Mouse (Mus musculus) limb, embryonic 13.5 days (tissue): ENCODE data around the gene Gm42906. TPM values are rescaled to one million over a fixed set of nuclear protein-coding genes. Genes with fewer than 3 reads are reported as not detected.

ENCODE experiments used
- ATAC-seq: fragments of 200-750 bp; cut with Nextera tagmentation; 2 replicates; pipeline ENCODE4 v1.8.0; 2017; ENCODE audit warnings: low read depth, moderate number of reproducible peaks, moderate TSS enrichment; ENCODE audit not compliant: low FRiP score
- H3K27ac ChIP-seq: fragments of 300-500 bp; sonication (generic); 2 replicates; pipeline ENCODE4 v1.5.1; 2015; ENCODE audit warnings: inconsistent platforms, mild to moderate bottlenecking, moderate library complexity
- H3K27me3 ChIP-seq: fragments of 300-500 bp; sonication (generic); 2 replicates; pipeline ENCODE4 v1.6.1; 2015; ENCODE audit warnings: mild to moderate bottlenecking, inconsistent platforms
- H3K36me3 ChIP-seq: fragments of 300-500 bp; sonication (generic); 2 replicates; pipeline ENCODE4 v1.6.1; 2015; ENCODE audit warnings: inconsistent platforms, mild to moderate bottlenecking, moderate library complexity
- H3K4me1 ChIP-seq: fragments of 300-500 bp; sonication (generic); 2 replicates; pipeline ENCODE4 v1.6.1; 2015; ENCODE audit warnings: inconsistent platforms
- H3K4me2 ChIP-seq: fragments of 300-500 bp; sonication (generic); replicated peaks from 2 replicates; pipeline ENCODE4 v1.6.1; 2015; ENCODE audit warnings: inconsistent platforms, mild to moderate bottlenecking, moderate library complexity
- H3K4me3 ChIP-seq: fragments of 300-500 bp; sonication (generic); 2 replicates; pipeline ENCODE4 v1.5.1; 2015; ENCODE audit warnings: moderate library complexity, mild to moderate bottlenecking, inconsistent platforms
- H3K9ac ChIP-seq: fragments of 300-500 bp; sonication (generic); 2 replicates; pipeline ENCODE4 v1.6.1; 2015; ENCODE audit warnings: mild to moderate bottlenecking, inconsistent platforms
- H3K9me3 ChIP-seq: fragments of 300-500 bp; sonication (generic); 2 replicates; pipeline ENCODE4 v1.6.1; 2016; ENCODE audit warnings: inconsistent platforms
- whole genome bisulfite sequencing: fragments of 180-500 bp; shearing (Covaris S2); methylation state at CpG from one replicate; pipeline ENCODE4 v1.1.7; 2015; 5-methylcytosine and 5-hydroxymethylcytosine counted together
- polyA plus RNA-seq: library from polyadenylated mRNA; unstranded; fragments of >200 nt; fragmentation: Nextera tagmentation; extraction: Ambion mirVana; gene quantifications from 2 replicates; pipeline ENCODE4 v1.2.1, GENCODE M21; 2015

Gm42906 gene
- polyA plus RNA-seq, 1 experiment from 2014 or later, result not detected

DNA sequence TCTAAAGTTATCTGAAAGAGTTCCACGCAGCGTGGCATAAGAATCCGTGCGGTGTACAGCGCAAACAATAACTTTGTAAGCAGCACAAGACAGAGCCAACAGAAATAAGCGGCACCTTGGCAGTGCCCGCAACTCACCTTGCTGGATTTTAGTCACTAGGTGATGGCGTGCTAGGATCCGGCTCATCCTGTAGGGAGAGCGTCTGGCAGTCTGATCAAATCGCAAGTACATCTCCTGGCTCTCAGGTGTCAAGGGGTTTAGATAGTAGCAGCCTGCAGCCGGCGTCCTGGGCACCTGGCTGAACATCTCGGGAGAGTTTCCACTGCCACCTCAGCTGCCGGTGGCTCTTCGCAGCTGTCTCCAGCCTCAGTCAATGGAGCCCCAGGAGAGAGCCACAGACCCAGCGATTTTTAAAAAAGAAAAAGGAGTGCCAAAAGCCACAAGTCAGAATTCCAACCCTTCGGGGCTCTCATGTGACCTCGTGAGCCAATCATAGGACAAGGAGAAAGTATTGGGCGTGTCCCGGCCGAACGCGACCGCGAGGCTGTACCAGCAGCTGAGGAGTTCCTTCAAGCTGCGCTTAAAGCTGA lies 238.1 kb downstream of the Gm42906 start:
- H3K4me2 ChIP-seq, result peak overlapping the region; percentile 91
- peak; percentile 95 for ATAC-seq
- peak overlapping the region; percentile 76 for H3K9ac ChIP-seq
- 3% methylated on average over 27 of the region's 27 CpGs for WGBS
- H3K9me3 ChIP-seq, result no peaks in the 10 kb centered on the region
- peak overlapping the region; percentile 67 for H3K27ac ChIP-seq
- H3K4me3 ChIP-seq, result peak overlapping the region; percentile 68
- no peaks in the 10 kb centered on the region for H3K27me3 ChIP-seq
- H3K36me3 ChIP-seq, result no peaks in the 10 kb centered on the region
- peaks cover 12% of the 10 kb centered on the region for H3K4me1 ChIP-seq

DNA sequence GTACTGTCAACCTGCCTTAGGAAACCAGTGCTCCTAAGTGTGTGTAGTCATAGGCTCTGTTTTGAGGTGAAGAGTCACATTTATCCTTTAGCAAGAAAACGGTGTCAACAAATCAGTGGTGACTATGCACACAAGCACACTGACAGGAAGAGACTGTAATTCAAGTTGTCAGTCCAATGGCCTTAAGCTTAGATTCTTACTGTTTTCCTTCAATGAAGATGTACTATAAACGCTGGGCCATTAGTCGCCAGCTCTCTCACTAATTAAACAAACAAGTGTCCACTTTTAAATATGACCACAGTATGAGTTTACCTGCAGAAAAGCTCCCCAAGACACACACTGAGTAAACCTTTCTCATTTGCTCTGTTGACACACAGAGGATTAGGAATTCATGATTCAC lies 238.6 kb downstream of the Gm42906 start:
- H3K4me3 ChIP-seq, result peak overlapping the region; percentile 68
- 24% methylated on average over 3 of the region's 3 CpGs for WGBS
- H3K4me1 ChIP-seq, result peaks cover 12% of the 10 kb centered on the region
- H3K4me2 ChIP-seq, result peak overlapping the region; percentile 91
- H3K27me3 ChIP-seq, result no peaks in the 10 kb centered on the region
- H3K9ac ChIP-seq, result peak overlapping the region; percentile 76
- H3K27ac ChIP-seq, result no peak overlapping the region
- H3K9me3 ChIP-seq, result no peaks in the 10 kb centered on the region
- H3K36me3 ChIP-seq, result no peaks in the 10 kb centered on the region
- ATAC-seq, result no peak

DNA sequence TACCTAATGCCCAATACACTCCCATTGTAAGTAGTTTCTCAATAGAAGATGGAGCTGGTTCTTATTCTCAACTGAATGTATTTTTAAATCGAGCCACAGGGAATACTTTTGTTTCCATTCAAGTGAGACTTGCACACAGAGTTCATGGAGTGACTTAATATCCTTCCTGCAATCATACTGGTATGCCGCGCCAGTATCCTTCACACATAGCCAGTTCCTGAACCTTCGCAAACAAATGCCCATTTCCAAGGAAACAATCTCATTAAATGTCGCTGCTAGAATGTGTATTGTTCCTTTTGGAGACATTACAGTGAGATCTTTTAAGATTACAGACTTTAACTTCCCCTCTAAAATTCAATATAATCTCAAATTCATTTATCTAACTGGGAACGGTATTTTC lies 239.3 kb downstream of the Gm42906 start:
- ATAC-seq, result no peak
- Histone ChIP-seq H3K4me3 (peak overlapping the region; percentile 68; the same call in 1 of the 2 replicates), H3K27ac (no peak overlapping the region)

DNA sequence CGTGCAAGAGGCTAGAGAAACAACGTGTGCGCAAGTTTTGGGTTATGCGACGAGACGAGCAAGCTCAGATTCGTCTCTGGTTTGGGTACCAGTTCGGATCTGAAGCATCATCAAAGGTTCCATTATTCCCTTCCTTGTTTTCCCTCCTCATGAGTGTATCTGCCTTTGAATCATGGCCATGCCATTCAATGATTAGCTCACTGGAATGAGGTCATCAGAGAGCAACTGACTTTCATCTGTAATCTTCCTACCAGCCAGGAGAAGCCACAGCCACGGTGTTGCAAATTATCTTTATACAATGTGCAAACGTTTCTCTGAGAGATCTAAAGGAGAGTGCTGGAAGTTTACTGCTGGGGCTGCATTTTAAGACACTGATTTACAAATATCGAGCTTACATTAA lies 240.6 kb downstream of the Gm42906 start:
- no peak overlapping the region for H3K4me3 ChIP-seq
- H3K27ac ChIP-seq, result no peak overlapping the region
- no peak overlapping the region for H3K4me2 ChIP-seq
- H3K36me3 ChIP-seq, result no peaks in the 10 kb centered on the region
- ATAC-seq, result no peak
- H3K4me1 ChIP-seq, result peaks cover 17% of the 10 kb centered on the region
- WGBS, result 77% methylated on average over 11 of the region's 11 CpGs
- H3K9me3 ChIP-seq, result no peaks in the 10 kb centered on the region
- H3K9ac ChIP-seq, result no peak overlapping the region
- H3K27me3 ChIP-seq, result no peaks in the 10 kb centered on the region

More for the DNA sequence above, 239.3 kb downstream of the Gm42906 start:
- Histone ChIP-seq H3K9me3 (no peaks in the 10 kb centered on the region), H3K36me3 (no peaks in the 10 kb centered on the region), H3K4me2 (peak overlapping the region; percentile 91), H3K9ac (no peak overlapping the region), H3K4me1 (peaks cover 16% of the 10 kb centered on the region), H3K27me3 (no peaks in the 10 kb centered on the region)
- 87% methylated on average over 6 of the region's 6 CpGs for WGBS

DNA sequence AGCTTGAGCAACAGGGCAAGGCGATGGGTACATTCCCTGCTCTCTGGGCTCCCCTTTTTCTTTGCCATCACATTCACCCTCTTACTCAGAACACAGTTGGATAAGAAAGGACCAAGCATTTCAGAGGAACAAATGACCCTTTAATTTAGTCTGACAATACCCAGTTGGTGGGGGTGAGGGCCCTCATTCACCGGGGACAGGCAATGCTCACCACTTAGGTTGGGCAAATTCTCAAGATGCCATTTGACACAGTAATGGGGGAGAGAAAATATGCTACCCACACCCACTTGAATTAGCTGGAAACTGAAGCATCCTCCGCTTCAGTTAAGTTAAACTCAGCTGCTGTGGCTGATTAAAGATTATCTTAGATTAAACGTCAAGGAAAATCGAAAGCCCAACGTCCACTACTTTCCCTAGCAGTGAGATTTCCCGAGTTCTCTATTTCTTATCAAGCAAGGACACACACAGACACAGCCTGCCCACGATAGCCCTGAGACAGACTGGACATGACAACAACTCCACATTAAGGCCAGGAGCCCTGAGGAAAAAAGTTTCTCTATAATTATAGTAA lies 242.6 kb downstream of the Gm42906 start:
- H3K9me3 ChIP-seq, result no peaks in the 10 kb centered on the region
- no peaks in the 10 kb centered on the region for H3K27me3 ChIP-seq
- no peak overlapping the region for H3K4me2 ChIP-seq
- no peak for ATAC-seq
- H3K27ac ChIP-seq, result no peak overlapping the region
- 84% methylated on average over 8 of the region's 8 CpGs for WGBS
- H3K36me3 ChIP-seq, result no peaks in the 10 kb centered on the region
- H3K4me3 ChIP-seq, result no peak overlapping the region
- H3K9ac ChIP-seq, result no peak overlapping the region
- peaks cover 5% of the 10 kb centered on the region; the same call in 1 of the 2 replicates for H3K4me1 ChIP-seq

DNA sequence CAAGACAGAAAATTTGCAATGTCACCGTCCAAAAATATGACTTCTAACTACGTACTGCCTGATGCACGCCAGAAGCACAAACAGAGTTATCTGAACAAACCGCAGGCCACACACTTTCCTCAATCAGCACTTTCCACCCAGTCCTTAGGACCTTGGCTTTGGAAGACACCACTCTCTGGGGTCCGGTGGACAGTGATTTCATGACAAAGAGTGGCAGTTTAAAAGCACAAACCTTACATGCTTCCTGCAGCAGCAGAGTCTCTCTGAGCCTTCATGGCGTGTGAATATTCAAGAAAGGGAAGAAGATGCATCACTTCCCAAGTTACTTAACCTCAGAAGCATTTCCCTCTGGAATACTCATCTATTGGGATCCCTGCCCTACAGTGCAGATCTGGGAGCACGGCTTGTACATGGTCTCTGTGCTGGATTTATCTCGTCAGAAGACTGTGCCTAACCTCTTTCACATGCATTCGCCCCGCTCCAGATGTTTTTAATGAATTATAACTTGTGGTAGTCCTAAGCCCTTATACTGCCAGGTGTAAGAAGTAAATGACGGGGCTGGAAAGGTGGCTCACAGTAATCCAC lies 244.2 kb downstream of the Gm42906 start:
- peaks cover 5% of the 10 kb centered on the region; the same call in 1 of the 2 replicates for H3K4me1 ChIP-seq
- no peak overlapping the region for H3K4me3 ChIP-seq
- no peak overlapping the region for H3K9ac ChIP-seq
- 65% methylated on average over 11 of the region's 11 CpGs for WGBS
- no peaks in the 10 kb centered on the region for H3K9me3 ChIP-seq
- no peak overlapping the region for H3K4me2 ChIP-seq
- no peak for ATAC-seq
- no peaks in the 10 kb centered on the region for H3K27me3 ChIP-seq
- no peaks in the 10 kb centered on the region for H3K36me3 ChIP-seq
- no peak overlapping the region for H3K27ac ChIP-seq

DNA sequence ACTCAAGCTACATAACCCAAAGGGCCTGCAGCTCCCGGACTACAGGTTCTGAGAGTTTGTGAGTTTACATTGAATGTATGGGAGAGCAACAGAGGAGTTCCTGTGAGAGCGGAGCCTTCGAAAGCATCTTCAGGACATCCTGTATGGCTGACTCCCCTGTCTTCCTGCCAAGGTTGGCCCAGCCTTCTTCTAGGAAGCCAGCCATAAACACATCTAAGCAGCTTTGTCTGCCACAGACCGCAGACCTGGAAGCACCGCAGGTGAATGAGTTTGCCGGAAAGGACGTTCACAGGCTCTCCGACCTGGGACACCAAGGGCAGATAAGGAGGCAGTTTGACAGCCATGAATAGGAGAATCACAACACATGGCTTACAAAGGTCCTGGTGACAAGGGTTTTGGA lies 246.7 kb downstream of the Gm42906 start:
- H3K27me3 ChIP-seq, result no peaks in the 10 kb centered on the region
- H3K4me3 ChIP-seq, result no peak overlapping the region
- no peak overlapping the region for H3K27ac ChIP-seq
- no peak overlapping the region for H3K4me2 ChIP-seq
- 92% methylated on average over 8 of the region's 8 CpGs for WGBS
- H3K4me1 ChIP-seq, result peaks cover 5% of the 10 kb centered on the region; the same call in 1 of the 2 replicates
- H3K36me3 ChIP-seq, result no peaks in the 10 kb centered on the region
- no peak overlapping the region for H3K9ac ChIP-seq
- H3K9me3 ChIP-seq, result no peaks in the 10 kb centered on the region
- no peak for ATAC-seq

DNA sequence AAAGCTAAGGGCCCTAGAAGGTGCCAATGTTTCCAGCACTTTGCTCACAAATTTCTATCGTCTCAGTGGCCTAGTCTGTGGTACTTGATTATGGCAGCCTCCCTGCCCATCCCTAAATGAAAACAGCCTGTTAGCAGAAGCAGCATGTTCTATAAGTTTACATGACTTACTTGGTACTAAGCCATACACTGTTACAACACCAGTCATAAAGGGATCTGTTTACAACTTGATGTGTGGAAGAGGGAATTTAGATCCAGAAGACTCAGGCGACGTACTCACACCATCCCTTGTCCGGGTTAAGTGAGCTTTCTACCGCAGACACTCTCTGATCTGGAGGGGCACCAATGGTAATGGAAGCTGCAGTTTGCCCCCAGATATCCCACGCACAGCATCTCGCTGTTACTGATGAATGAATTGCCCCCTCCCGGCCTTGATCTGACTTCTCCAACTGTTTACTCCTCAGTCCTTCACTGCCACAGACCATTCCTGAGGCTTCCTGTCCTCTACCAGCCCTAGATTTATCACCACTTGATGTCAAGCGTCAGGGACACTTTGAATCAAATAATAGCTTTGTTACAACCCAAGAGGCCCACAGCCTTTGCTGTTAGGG lies 247.7 kb downstream of the Gm42906 start:
- no peak for ATAC-seq
- Histone ChIP-seq H3K4me3 (no peak overlapping the region), H3K9ac (no peak overlapping the region), H3K4me2 (no peak overlapping the region), H3K27ac (no peak overlapping the region), H3K27me3 (no peaks in the 10 kb centered on the region), H3K4me1 (peaks cover 8% of the 10 kb centered on the region; the same call in 1 of the 2 replicates), H3K9me3 (no peaks in the 10 kb centered on the region), H3K36me3 (no peaks in the 10 kb centered on the region)
- 51% methylated on average over 9 of the region's 9 CpGs for WGBS

DNA sequence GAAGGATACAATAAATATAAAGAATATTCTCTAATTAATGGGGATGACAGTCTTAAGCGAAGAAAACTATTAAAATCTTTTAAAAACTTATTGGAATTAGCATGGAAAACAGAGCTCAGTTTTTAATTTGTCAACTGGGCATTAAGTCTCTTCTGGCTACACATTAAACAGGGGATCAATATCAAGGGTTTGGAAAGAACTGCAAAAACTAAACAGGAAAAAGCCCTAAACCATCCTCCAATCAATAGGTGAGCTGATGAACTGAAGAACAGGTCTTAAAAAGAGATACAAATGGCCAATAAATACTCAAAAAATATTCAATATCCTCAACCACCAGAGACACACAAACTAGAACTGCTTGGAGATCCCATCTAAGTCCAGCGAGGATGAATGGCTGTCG lies 250.8 kb downstream of the Gm42906 start:
- H3K9me3 ChIP-seq, result no peaks in the 10 kb centered on the region
- no peaks in the 10 kb centered on the region for H3K36me3 ChIP-seq
- peaks cover 23% of the 10 kb centered on the region for H3K4me1 ChIP-seq
- H3K27ac ChIP-seq, result no peak overlapping the region
- no peak overlapping the region for H3K4me2 ChIP-seq
- H3K4me3 ChIP-seq, result no peak overlapping the region
- 85% methylated on average over 3 of the region's 3 CpGs for WGBS
- no peak overlapping the region for H3K9ac ChIP-seq
- no peaks in the 10 kb centered on the region for H3K27me3 ChIP-seq
- no peak for ATAC-seq

DNA sequence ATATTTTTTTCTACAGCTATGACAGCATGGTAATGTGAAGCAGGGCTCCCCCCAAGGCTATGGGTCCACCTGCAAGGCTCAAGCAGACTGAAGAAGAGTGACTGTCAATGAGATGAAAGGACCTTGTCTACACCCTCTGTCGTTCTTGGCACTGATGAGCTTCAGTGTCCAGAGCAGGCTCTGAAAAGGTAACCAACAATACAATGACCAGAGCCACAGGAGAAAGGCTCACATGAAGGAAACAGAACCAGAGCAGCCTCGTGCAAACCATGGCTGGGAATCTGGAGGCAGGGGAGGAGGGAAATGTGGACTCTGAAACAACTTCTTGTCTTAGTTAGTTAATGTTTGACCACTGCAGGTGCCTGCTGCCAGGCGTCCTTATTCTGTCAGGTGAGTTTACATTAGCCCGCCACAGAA lies 252.1 kb downstream of the Gm42906 start:
- no peak overlapping the region for H3K27ac ChIP-seq
- no peak for ATAC-seq
- H3K36me3 ChIP-seq, result no peaks in the 10 kb centered on the region
- no peaks in the 10 kb centered on the region for H3K27me3 ChIP-seq
- H3K4me2 ChIP-seq, result no peak overlapping the region
- WGBS, result 75% methylated on average over 4 of the region's 4 CpGs
- H3K9me3 ChIP-seq, result no peaks in the 10 kb centered on the region
- no peak overlapping the region for H3K4me3 ChIP-seq
- H3K4me1 ChIP-seq, result peaks cover 23% of the 10 kb centered on the region
- no peak overlapping the region for H3K9ac ChIP-seq

DNA sequence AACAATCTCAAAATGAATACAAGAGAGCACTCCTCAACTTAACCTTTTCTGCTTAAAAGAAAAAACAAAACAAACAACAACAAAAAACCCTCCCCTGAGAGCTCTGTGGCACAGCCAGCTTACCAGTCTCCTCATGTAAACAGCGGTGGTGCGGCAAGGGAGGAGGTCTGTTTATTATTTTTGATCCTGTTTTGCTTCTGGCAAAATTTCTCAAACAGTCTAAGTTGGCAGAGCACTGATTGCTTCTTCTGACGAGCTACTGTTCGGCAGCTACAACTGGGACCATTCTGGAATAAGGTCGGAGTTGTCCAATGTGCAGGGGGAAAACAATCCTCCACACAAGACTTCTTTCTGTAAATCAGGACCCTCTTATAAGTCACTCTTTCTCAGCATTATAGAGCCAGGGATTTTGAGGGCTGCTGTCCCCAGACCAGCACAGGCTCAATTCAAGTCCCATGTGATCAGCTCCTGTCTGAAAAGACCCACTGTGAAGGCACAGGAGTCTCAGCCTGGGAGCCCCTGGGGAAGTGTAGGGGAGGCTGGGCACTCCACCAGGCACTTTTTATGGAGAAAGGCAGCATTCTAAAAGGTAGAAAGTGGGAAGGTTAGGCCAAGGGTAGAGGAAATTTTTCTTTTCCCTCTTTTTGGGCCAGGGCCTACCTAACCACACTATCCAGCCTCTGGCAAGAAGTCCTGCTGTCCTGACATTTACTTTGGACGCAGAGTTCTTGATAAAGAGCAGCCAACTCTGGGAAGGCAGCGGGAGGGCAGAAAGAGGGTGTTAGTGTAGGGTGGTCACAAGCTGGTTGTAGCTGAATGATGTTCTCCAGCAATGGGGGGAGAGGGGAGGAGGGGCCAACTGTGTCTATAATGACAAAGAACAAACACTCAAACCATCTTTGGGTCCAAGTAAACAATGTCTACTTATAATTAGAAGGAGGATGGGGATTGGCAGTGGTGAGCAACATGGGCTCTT lies 253.2 kb downstream of the Gm42906 start:
- peaks cover 23% of the 10 kb centered on the region for H3K4me1 ChIP-seq
- no peaks in the 10 kb centered on the region for H3K27me3 ChIP-seq
- H3K4me3 ChIP-seq, result no peak overlapping the region
- H3K4me2 ChIP-seq, result peak overlapping the region; percentile 15; the same call in 1 of the 2 replicates
- H3K27ac ChIP-seq, result peak overlapping the region; percentile 23; the same call in 1 of the 2 replicates
- no peaks in the 10 kb centered on the region for H3K9me3 ChIP-seq
- no peaks in the 10 kb centered on the region for H3K36me3 ChIP-seq
- no peak overlapping the region for H3K9ac ChIP-seq
- peak; percentile 32; the same call in 1 of the 2 replicates for ATAC-seq
- 67% methylated on average over 7 of the region's 7 CpGs for WGBS
